Mouse (Mus musculus) kidney, adult 2 months (tissue): ENCODE data around the gene Tuba4a.

ENCODE experiments used
- CTCF ChIP-seq: fragments of 200-500 bp; conservative IDR thresholded peaks from 2 replicates; pipeline ENCODE4 v1.5.1; 2011; ENCODE audit warnings: low read depth, mild to moderate bottlenecking, control low read depth, low read length, moderate library complexity, mixed read lengths; ENCODE audit not compliant: insufficient read depth, insufficient read length
- POLR2A ChIP-seq: fragments of 200-500 bp; IDR thresholded peaks from one replicate; pipeline ENCODE4 v1.6.1; 2011; ENCODE audit warnings: low read depth, low read length, control low read depth

- TF ChIP-seq CTCF = no peak
- TF ChIP-seq POLR2A = no peak
Observed at GRCm38 (mm10) chr1:75221538-75221937, 1.9 kb upstream of the Tuba4a start.
